Mouse (Mus musculus): ENCODE measurements around the gene Rarb.

DNA sequence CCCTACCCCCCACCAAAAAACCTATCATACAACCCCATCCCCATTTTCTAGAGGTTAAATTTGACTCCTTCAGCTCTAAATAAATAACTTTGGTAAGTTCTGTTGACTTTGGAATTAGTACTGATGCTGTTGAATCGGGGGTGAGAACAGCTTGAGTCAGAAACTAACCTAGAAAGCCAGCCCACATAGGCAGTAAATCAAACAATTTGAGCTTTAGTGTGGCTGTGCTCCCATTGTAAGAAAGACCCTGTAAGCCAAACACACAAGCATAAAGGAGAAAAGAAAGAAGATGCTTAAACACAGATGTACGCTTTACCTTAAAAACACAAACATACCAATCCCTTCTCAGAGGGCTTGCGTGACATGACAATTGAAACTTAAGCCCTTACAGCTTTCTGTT lies 140.6 kb downstream of the Rarb start:
- TF ChIP-seq CTCF (IDR thresholded peaks at IDR 0.05; ENCODE audit: low read depth) (no peak), EP300 (IDR thresholded peaks at IDR 0.05; ENCODE audit: low read depth) (no peak)

Data from heart, postnatal 0 days (tissue).